Mouse (Mus musculus) layer of hippocampus, adult 18-20 months (tissue): ENCODE results near the gene Cox6b2. TPM values are rescaled to one million over a fixed set of nuclear protein-coding genes. Genes with fewer than 3 reads are reported as not detected.

Experiments used
- DNase-seq, 2 experiments: peaks; one replicate each; pipeline ENCODE4 v3.0.0; 2022; ENCODE audit warnings: low spot score in 2 of 2
- total RNA-seq, 2 experiments: library from RNA; stranded (reverse); gene quantifications; 2 replicates each; pipeline ENCODE4 v1.2.3; 2021

The Cox6b2 gene
- total RNA-seq, 2 experiments from 2014 or later, result 9.0 to 9.6 TPM

GRCm38 (mm10) chr7:4723508-4723907, 29.4 kb downstream of the Cox6b2 start:
- DNase-seq, result peak; percentile 38 to 61

- no peak for DNase-seq
These were observed 33.6 kb downstream of the Cox6b2 start for GRCm38 (mm10) chr7:4719276-4719675.

- DNase-seq, result no peak
These were observed 35.9 kb downstream of the Cox6b2 start for GRCm38 (mm10) chr7:4716955-4717354.

GRCm38 (mm10) chr7:4712594-4712993, 40.3 kb downstream of the Cox6b2 start:
- DNase-seq, result no peak

GRCm38 (mm10) chr7:4705098-4705497, 47.8 kb downstream of the Cox6b2 start:
- no peak for DNase-seq

GRCm38 (mm10) chr7:4703195-4703594, 49.7 kb downstream of the Cox6b2 start:
- DNase-seq, result no peak

GRCm38 (mm10) chr7:4702334-4702733, 50.6 kb downstream of the Cox6b2 start:
- DNase-seq, result no peak

Other genes with a start within 250 kb of the Cox6b2 start
- 1 to 10 TPM; 1.7 to 3.0 TPM for gene Tnnt1, start 236.7 kb downstream of the Cox6b2 start, total RNA-seq
- 1 to 10 TPM in 1 of 2 experiments, under 1 TPM in 1; 0.54 to 1.3 TPM for gene Tnni3, start 228.9 kb downstream of the Cox6b2 start, total RNA-seq
- gene Dnaaf3, start 220.6 kb downstream of the Cox6b2 start, total RNA-seq, result under 1 TPM; 0.74 to 0.81 TPM
- 100 to 1,000 TPM; 211 to 233 TPM for gene Syt5, start 205.6 kb downstream of the Cox6b2 start, total RNA-seq
- under 1 TPM; 0.38 to 0.50 TPM for gene Ptprh, start 149.1 kb downstream of the Cox6b2 start, total RNA-seq
- gene Tmem86b, start 121.7 kb downstream of the Cox6b2 start, total RNA-seq, result 10 to 100 TPM; 15.1 to 15.9 TPM
- 100 to 1,000 TPM; 127 TPM for gene Ppp6r1, start 94.1 kb downstream of the Cox6b2 start, total RNA-seq
- 10 to 100 TPM; 82.7 to 92.4 TPM for gene Hspbp1, start 68.0 kb downstream of the Cox6b2 start, total RNA-seq
- gene Brsk1, start 62.5 kb downstream of the Cox6b2 start, total RNA-seq, result 100 to 1,000 TPM; 368 to 369 TPM
- gene Tmem150b, start 27.8 kb downstream of the Cox6b2 start, total RNA-seq, result under 1 TPM; 0.10 to 0.15 TPM
- gene Kmt5c, start 13.0 kb downstream of the Cox6b2 start, total RNA-seq, result 10 to 100 TPM; 28.3 to 30.3 TPM
- gene Fam71e2, start 18.2 kb upstream of the Cox6b2 start, total RNA-seq, result not detected
- under 1 TPM; 0.15 to 0.27 TPM for gene Il11, start 29.8 kb upstream of the Cox6b2 start, total RNA-seq
- gene Tmem190, start 29.8 kb upstream of the Cox6b2 start, total RNA-seq, result not detected
- 1 to 10 TPM; 2.8 to 2.9 TPM for gene Tmem238, start 36.6 kb upstream of the Cox6b2 start, total RNA-seq
- gene Rpl28, start 39.8 kb upstream of the Cox6b2 start, total RNA-seq, result 100 to 1,000 TPM; 474 to 485 TPM
- gene Ube2s, start 59.5 kb upstream of the Cox6b2 start, total RNA-seq, result 100 to 1,000 TPM; 102 to 121 TPM
- 100 to 1,000 TPM; 150 to 162 TPM for gene Shisa7, start 91.6 kb upstream of the Cox6b2 start, total RNA-seq
- 1 to 10 TPM; 4.4 to 6.3 TPM for gene Isoc2b, start 117.2 kb upstream of the Cox6b2 start, total RNA-seq
- gene Isoc2a, start 124.1 kb upstream of the Cox6b2 start, total RNA-seq, result 10 to 100 TPM; 14.9 to 15.9 TPM
- under 1 TPM in 1 of 2 experiments, not detected in 1; 0.25 TPM for gene Gm36210, start 153.4 kb upstream of the Cox6b2 start, total RNA-seq
- gene Zfp628, start 162.1 kb upstream of the Cox6b2 start, total RNA-seq, result 10 to 100 TPM; 13.9 to 15.1 TPM
- gene Nat14, start 168.9 kb upstream of the Cox6b2 start, total RNA-seq, result 100 to 1,000 TPM; 114 to 119 TPM
- gene Ssc5d, start 172.7 kb upstream of the Cox6b2 start, total RNA-seq, result 1 to 10 TPM; 1.8 to 2.6 TPM
- gene Sbk2, start 211.3 kb upstream of the Cox6b2 start, total RNA-seq, result under 1 TPM; 0.17 to 0.38 TPM
- 1 to 10 TPM in 1 of 2 experiments, under 1 TPM in 1; 0.62 to 1.0 TPM for gene Sbk3, start 218.1 kb upstream of the Cox6b2 start, total RNA-seq
- 10 to 100 TPM; 27.2 to 34.9 TPM for gene Zfp579, start 243.1 kb upstream of the Cox6b2 start, total RNA-seq